Mouse (Mus musculus) limb, embryonic 13.5 days (tissue): Measurements from ENCODE around the gene Apool. TPM values are rescaled to one million over a fixed set of nuclear protein-coding genes. Genes with fewer than 3 reads are reported as not detected.

ENCODE experiments used
- polyA plus RNA-seq: library from polyadenylated mRNA; unstranded; fragments of >200 nt; fragmentation: Nextera tagmentation; extraction: Ambion mirVana; gene quantifications from 2 replicates; pipeline ENCODE4 v1.2.1, GENCODE M21; 2015

Apool gene
- polyA plus RNA-seq, 1 experiment from 2014 or later: 65.3 TPM

Other genes starting within 250 kb of the Apool start
- 0.10 and 0.19 TPM in 2 replicates for gene 4933403O08Rik, start 72.3 kb upstream of the Apool start, polyA plus RNA-seq
- gene Satl1, start 95.4 kb downstream of the Apool start, polyA plus RNA-seq: 0.08 TPM in 1 of 2 replicates, not detected in the other
- gene 2010106E10Rik, start 183.9 kb downstream of the Apool start, polyA plus RNA-seq: not detected in 2 replicates